Mouse (Mus musculus): ENCODE results near the gene Afdn. TPM values are rescaled to one million over a fixed set of nuclear protein-coding genes. Genes with fewer than 3 reads are reported as not detected.
A peak's percentile ranks its signal among the peaks of the same experiment; 100 is the strongest.
"Not testable (repeated sequence)": the region's sequence is repeated elsewhere in the genome, so short reads cannot be mapped to it uniquely, and the experiment has no call there.

The Afdn gene
- polyA plus RNA-seq, 1 experiment from 2014 or later: 29.3 TPM

- not testable (repeated sequence) for H3K27ac ChIP-seq (ENCODE audit: low read length); H3K9ac ChIP-seq (ENCODE audit: low read depth, low read length); ATAC-seq; H3K9me3 ChIP-seq (ENCODE audit: control insufficient read depth, low read length); H3K4me1 ChIP-seq (ENCODE audit: control insufficient read depth, insufficient read depth, low read length); H3K4me3 ChIP-seq (ENCODE audit: low read length); H3K36me3 ChIP-seq (ENCODE audit: control insufficient read depth, insufficient read depth, low read length); H3K27me3 ChIP-seq (replicated peaks; ENCODE audit: control insufficient read depth, insufficient read depth, low read length); H3K4me2 ChIP-seq (ENCODE audit: low read depth, low read length)
- 93% methylated on average over 2 of the region's 2 CpGs for WGBS
These were observed 175.0 kb downstream of the Afdn start for GRCm38 (mm10) chr17:13935364-13935763.

DNA sequence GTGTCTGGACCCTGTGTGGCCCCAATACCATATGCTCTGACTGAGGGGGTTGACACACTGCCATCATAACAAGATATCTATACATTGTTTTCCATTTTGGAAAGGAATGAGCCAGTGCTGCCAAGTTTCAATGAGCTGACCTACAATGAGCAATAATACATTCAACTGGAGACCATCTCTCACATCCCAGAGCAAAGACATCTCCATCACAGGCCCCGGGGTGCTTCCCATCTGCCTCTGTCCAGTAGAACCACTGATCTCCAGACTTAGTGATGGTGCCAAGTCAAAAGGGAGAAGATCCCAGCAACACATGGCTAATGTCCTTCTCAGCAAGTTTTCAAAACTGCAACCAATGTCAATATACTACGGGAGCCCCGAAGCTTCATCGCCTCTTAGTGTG lies 177.4 kb downstream of the Afdn start:
- no peak for ATAC-seq
- H3K9me3 ChIP-seq (ENCODE audit: control insufficient read depth, low read length): no peaks in the 10 kb centered on the region
- no peaks in the 10 kb centered on the region for H3K27me3 ChIP-seq (replicated peaks; ENCODE audit: control insufficient read depth, insufficient read depth, low read length)
- H3K4me2 ChIP-seq (ENCODE audit: low read depth, low read length): no peak overlapping the region
- no peak overlapping the region for H3K4me3 ChIP-seq (ENCODE audit: low read length)
- no peak overlapping the region for H3K9ac ChIP-seq (ENCODE audit: low read depth, low read length)
- no peak overlapping the region for H3K27ac ChIP-seq (ENCODE audit: low read length)
- H3K4me1 ChIP-seq (ENCODE audit: control insufficient read depth, insufficient read depth, low read length): peaks cover 3% of the 10 kb centered on the region; the same call in 1 of the 2 replicates
- 94% methylated on average over 4 of the region's 4 CpGs for WGBS
- H3K36me3 ChIP-seq (ENCODE audit: control insufficient read depth, insufficient read depth, low read length): no peaks in the 10 kb centered on the region

DNA sequence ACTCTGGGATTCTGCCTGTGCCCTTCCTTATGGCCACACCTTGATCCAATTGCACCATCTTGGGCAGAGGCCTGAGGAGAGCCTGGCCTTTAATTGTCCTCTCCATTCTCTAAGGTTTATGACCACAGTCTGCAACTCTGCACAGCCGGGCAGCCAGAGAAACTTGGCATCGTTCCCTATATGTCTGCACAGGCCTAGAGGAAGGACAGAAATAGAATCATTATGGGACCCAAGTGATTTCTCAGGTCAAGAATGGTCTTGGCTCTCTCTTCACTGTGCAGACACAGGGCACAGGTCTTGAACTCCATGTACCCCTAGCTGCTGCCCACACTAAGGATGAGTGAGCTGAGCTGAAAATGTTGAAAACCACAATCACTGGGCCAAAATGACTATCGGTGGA lies 178.3 kb downstream of the Afdn start:
- Histone ChIP-seq H3K9ac (ENCODE audit: low read depth, low read length) (no peak overlapping the region), H3K4me2 (ENCODE audit: low read depth, low read length) (no peak overlapping the region), H3K36me3 (ENCODE audit: control insufficient read depth, insufficient read depth, low read length) (no peaks in the 10 kb centered on the region), H3K4me3 (ENCODE audit: low read length) (no peak overlapping the region), H3K4me1 (ENCODE audit: control insufficient read depth, insufficient read depth, low read length) (peaks cover 3% of the 10 kb centered on the region; the same call in 1 of the 2 replicates), H3K27me3 (replicated peaks; ENCODE audit: control insufficient read depth, insufficient read depth, low read length) (no peaks in the 10 kb centered on the region), H3K27ac (ENCODE audit: low read length) (no peak overlapping the region), H3K9me3 (ENCODE audit: control insufficient read depth, low read length) (no peaks in the 10 kb centered on the region)
- peak; percentile 80 for ATAC-seq
- WGBS: 60% methylated on average over 3 of the region's 3 CpGs

DNA sequence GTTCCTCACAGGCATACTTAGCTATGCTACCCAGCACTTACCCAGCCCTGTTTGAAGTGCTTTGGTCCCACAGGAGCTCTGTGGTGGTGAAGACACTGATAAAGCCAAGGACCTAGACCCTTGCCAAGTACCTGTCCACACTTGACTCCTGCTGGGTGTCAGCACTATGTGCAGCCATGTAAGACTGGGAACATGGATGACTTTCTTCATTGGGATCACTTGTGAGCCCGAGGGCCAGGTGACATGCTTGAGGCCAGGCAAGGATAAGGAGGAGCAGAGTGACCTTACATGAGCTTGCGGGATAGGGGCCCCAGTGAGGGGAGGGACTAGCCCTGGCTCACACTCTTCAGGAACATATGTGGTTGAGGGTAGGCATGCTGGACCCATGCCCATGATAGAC lies 178.9 kb downstream of the Afdn start:
- H3K9me3 ChIP-seq (ENCODE audit: control insufficient read depth, low read length); H3K9ac ChIP-seq (ENCODE audit: low read depth, low read length); H3K36me3 ChIP-seq (ENCODE audit: control insufficient read depth, insufficient read depth, low read length); H3K27me3 ChIP-seq (replicated peaks; ENCODE audit: control insufficient read depth, insufficient read depth, low read length); H3K4me3 ChIP-seq (ENCODE audit: low read length); H3K27ac ChIP-seq (ENCODE audit: low read length); H3K4me2 ChIP-seq (ENCODE audit: low read depth, low read length); ATAC-seq; H3K4me1 ChIP-seq (ENCODE audit: control insufficient read depth, insufficient read depth, low read length): not testable (repeated sequence)
- WGBS: 72% methylated on average over 2 of the region's 2 CpGs

GRCm38 (mm10) chr17:13940487-13940886 lies 180.1 kb downstream of the Afdn start:
- no peak overlapping the region for H3K9ac ChIP-seq (ENCODE audit: low read depth, low read length)
- H3K27ac ChIP-seq (ENCODE audit: low read length): no peak overlapping the region
- 64% methylated on average over 1 of the region's 1 CpGs for WGBS
- H3K4me1 ChIP-seq (ENCODE audit: control insufficient read depth, insufficient read depth, low read length): peaks cover 3% of the 10 kb centered on the region; the same call in 1 of the 2 replicates
- H3K27me3 ChIP-seq (replicated peaks; ENCODE audit: control insufficient read depth, insufficient read depth, low read length): no peaks in the 10 kb centered on the region
- H3K4me3 ChIP-seq (ENCODE audit: low read length): no peak overlapping the region
- no peaks in the 10 kb centered on the region for H3K9me3 ChIP-seq (ENCODE audit: control insufficient read depth, low read length)
- no peaks in the 10 kb centered on the region for H3K36me3 ChIP-seq (ENCODE audit: control insufficient read depth, insufficient read depth, low read length)
- H3K4me2 ChIP-seq (ENCODE audit: low read depth, low read length): no peak overlapping the region
- ATAC-seq: no peak

DNA sequence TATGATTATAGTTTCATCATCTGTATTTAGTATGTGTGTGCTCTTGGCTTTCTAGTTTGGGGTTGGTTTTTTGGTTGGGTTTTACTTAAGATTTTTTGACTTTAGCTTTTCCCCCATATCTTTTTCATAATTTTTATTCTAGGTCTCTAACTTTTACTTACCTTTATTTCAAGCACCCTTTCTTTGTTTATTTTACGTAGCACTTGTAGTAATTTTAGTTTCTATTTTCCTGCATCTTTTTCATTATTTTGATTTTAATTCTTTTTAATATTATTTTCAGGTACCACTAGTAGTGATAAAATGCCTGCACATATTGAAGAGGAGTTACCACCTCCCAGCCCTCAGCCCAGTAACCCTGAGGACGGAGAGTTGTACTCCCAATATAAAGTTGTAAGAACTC lies 187.7 kb downstream of the Afdn start, which contains the start of gene Gm7168:
TSS of gene Gm7168 (plus strand) at position 301 of the 400 bp plus-strand sequence.
- not testable (repeated sequence) for H3K36me3 ChIP-seq (ENCODE audit: control insufficient read depth, insufficient read depth, low read length); H3K4me3 ChIP-seq (ENCODE audit: low read length); H3K9me3 ChIP-seq (ENCODE audit: control insufficient read depth, low read length); ATAC-seq; H3K9ac ChIP-seq (ENCODE audit: low read depth, low read length); H3K27ac ChIP-seq (ENCODE audit: low read length); H3K4me2 ChIP-seq (ENCODE audit: low read depth, low read length); H3K4me1 ChIP-seq (ENCODE audit: control insufficient read depth, insufficient read depth, low read length); H3K27me3 ChIP-seq (replicated peaks; ENCODE audit: control insufficient read depth, insufficient read depth, low read length)
- WGBS: 91% methylated on average over 1 of the region's 2 CpGs

DNA sequence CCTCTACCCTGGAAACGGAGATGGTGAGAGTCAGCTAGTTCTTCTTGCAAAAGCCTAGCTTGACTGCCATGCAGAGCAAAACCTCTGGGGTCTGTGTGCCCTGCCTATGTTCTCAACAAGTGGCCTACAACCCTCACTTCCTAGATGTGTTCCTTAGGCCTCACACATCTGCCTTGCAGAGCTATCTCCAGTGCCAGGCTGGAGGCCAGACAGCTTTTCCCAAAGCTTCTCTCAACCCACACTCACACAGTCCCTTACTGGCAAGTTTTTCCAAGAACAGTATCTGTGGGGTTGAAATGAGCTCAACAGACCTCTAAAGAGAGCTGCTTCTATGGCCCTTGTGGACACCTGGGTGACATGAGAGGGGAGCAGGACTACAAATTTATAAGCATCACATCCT lies 191.2 kb downstream of the Afdn start:
- 79% methylated on average over 1 of the region's 1 CpGs for WGBS
- H3K9me3 ChIP-seq (ENCODE audit: control insufficient read depth, low read length); H3K27me3 ChIP-seq (replicated peaks; ENCODE audit: control insufficient read depth, insufficient read depth, low read length); H3K4me3 ChIP-seq (ENCODE audit: low read length); H3K4me1 ChIP-seq (ENCODE audit: control insufficient read depth, insufficient read depth, low read length); H3K9ac ChIP-seq (ENCODE audit: low read depth, low read length); H3K4me2 ChIP-seq (ENCODE audit: low read depth, low read length); H3K36me3 ChIP-seq (ENCODE audit: control insufficient read depth, insufficient read depth, low read length); H3K27ac ChIP-seq (ENCODE audit: low read length): not testable (repeated sequence)
- 0 out of 2 replicates have a peak, but pooled peaks have one; percentile 33 for ATAC-seq

Other genes with a start within 250 kb of the Afdn start
- gene Tcte2, start 1.3 kb downstream of the Afdn start, polyA plus RNA-seq (2015; fragmentation: Nextera tagmentation; extraction: Ambion mirVana): 4.0 and 4.1 TPM in 2 replicates
- gene Gm7168, start 187.8 kb downstream of the Afdn start, polyA plus RNA-seq (2015; fragmentation: Nextera tagmentation; extraction: Ambion mirVana): not detected in 2 replicates
- gene Gm7356, start 243.2 kb downstream of the Afdn start, polyA plus RNA-seq (2015; fragmentation: Nextera tagmentation; extraction: Ambion mirVana): not detected in 2 replicates